Mouse (Mus musculus) cerebellum, adult 2 months (tissue): ENCODE measurements around the gene Synj2.

ENCODE experiments used
- CTCF ChIP-seq: fragments of 200-500 bp; IDR thresholded peaks from 2 replicates; pipeline ENCODE4 v1.5.1; 2011; ENCODE audit warnings: low read depth, mild to moderate bottlenecking, control low read depth, low read length, moderate library complexity, borderline replicate concordance; ENCODE audit not compliant: insufficient read depth
- POLR2A ChIP-seq: fragments of 200-500 bp; IDR thresholded peaks from 2 replicates; pipeline ENCODE4 v1.6.1; 2011; ENCODE audit warnings: low read length, control low read depth, borderline replicate concordance; ENCODE audit not compliant: insufficient read depth

- no peak for TF ChIP-seq CTCF
- TF ChIP-seq POLR2A: no peak
Observed at GRCm38 (mm10) chr17:5968562-5968961, 27.5 kb downstream of the Synj2 start.
